Mouse (Mus musculus) ES-CJ7 (cell line): ENCODE results near the gene Hcn1.

ENCODE experiments used
- DNase-seq: peaks from one replicate; pipeline ENCODE4 v3.0.0; 2011; ENCODE audit warnings: low read depth, low spot score

Hcn1 gene

DNA sequence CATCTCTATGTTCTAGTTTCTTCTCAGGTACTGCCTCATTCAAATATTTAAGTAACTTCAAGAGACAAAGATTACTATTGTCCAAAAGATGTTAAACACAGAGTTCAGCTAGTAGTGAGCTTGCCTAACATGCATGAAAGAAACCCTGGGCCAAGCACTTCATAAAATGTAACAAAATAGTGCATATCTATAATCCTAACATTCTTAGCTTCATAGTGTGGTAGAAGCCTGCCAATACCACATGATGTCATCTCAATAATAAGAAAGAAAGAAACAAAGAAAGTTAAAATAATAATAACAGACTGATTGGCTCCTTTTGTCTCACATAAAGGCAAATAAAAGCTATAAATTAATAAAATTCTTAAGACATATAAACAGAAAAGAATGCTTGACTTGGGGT is 103.5 kb downstream of the Hcn1 start:
- no peak for DNase-seq

DNA sequence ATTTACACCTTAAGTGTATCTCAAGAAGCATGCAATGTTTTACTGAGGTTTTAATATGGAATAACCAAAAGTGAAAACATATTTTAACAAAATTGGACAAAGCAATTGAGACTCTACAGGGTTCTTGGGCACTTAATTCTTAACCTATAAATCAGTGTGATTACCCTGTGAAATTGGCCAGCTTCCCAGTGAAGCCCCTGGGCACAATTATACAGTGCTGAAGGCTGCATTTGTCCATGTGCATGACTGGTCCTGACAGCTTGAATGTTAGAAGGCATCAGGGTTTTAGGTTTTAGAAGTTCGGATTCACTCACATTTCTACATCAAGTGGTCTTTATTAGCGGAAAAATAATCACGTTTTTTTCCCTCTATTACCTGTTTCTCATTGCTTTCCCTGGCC is 103.9 kb downstream of the Hcn1 start:
- no peak for DNase-seq

DNA sequence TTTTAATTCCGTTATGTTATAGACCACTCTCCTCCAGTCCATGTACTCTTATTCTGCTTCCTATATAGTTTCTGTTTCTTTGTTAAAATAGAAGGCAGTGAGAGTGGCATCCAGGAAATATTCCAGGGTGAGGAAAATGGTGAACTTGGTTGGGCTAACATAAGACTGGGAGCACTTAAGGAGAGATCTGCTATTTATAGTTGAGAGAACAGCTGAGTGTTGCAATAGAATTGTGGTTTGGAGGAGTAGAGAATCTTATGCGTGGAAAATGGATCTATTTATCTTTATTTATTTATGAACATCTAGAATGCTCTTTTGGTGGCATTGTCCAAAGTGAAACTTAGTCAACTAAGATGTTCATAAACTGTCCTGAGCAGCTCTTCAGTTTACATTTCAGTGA is 104.4 kb downstream of the Hcn1 start:
- no peak for DNase-seq

DNA sequence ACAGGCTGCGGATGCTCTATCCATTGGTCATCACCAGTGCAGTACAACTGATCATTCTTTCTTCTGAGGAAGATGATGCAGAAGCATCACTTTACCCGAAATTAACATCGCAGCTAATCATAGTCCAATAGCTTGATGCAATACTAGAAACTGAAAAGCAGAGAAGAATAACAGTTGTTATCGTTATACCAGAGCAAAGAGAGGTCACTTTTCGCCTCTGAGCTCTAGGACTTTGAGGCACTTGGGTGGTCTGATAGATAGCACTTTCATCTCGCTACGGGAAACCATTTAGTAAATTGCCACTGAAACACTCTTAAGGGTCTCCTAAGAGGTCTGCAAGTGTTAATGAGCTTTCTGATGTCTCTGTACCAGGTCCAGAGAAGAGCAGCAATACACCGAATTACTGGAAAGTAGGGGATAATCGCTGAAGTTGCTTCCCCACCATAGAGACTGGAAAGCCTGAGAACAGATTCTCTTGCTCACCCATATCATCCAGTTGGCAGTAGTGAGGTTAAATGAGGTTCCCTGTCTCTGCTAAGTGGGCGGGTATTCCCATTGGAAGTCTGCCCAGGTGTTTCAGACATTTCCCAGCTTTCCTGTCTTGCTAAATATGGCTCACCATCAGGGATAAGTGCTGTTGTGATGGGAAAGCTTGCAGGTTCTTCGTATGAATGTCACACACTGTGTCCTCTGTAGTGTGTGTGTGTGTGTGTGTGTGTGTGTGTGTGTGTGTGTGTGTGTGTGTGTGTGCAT is 105.0 kb downstream of the Hcn1 start:
- DNase-seq, result no peak

DNA sequence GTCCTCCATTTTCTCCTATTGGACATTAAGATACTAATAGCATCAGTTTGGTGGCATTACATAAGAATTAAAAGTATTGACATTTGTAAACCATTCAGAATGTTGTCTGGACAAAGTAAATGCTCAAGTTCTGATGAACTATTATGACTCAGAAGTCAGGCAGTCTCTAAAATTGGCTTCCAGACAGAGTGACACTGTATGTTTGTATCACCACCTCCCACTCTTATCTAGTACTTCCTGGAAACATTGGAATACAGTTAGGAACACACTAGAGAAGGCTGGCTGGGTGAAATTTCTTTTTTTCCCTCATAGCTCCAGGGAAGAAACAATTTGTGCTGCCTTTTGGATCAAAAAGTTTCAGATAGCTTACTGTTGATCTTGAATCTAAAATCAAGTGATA is 108.7 kb downstream of the Hcn1 start:
- DNase-seq, result no peak

DNA sequence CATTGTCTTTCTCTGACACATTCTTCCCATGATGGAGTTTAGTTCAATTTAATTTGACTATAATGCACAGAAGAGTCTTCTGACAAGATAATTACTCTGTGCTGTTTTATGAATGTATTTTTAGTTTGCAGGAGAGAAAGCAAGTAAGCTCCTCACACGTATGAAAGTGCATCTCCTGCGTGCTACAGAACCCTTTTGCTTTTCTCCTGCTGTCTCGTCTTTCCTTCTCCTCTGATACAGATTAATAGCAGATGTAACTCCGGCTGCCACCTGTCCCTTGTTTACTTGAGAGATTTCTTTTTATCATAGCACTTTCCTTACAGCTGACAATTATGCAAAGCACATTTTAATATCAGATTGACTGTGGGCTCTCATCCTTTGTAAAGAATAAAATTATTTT is 120.0 kb downstream of the Hcn1 start:
- DNase-seq, result no peak

DNA sequence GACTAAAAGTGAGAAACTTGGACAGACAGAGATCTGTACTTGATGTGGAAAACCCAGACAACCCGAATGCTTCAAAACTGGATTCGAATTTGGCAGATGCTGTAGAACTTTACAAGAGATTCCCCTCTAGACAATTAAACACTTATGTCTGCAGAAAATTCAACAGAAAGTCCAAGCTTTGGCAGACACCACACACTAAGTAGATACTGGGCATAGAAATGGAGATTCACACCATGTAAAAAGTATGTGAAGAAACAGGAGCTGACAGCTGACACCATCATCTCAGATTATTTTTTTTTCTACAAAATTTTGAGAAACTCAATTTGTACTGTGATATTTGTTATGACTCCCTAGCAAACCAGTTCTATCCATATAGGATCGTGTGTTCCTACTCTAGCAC is 122.0 kb downstream of the Hcn1 start:
- DNase-seq, result no peak

DNA sequence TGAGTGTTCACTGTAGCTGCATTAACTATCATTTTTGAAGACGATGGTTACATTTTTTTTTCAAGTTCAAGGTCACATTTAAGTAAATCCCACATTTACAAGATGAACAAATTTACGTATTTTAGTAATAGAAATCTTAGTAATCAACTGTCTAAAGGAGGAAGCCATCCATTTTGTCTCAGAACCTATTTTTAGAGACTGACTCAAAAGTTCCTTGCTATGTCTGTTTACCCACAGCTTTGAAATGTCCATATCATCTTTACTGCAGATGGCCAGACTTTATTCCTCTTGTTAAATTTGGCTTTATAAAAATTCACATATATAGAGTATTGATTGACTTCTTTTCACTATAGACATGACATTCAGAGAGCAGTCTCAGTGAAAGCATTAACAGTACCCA is 126.3 kb downstream of the Hcn1 start:
- DNase-seq, result no peak

DNA sequence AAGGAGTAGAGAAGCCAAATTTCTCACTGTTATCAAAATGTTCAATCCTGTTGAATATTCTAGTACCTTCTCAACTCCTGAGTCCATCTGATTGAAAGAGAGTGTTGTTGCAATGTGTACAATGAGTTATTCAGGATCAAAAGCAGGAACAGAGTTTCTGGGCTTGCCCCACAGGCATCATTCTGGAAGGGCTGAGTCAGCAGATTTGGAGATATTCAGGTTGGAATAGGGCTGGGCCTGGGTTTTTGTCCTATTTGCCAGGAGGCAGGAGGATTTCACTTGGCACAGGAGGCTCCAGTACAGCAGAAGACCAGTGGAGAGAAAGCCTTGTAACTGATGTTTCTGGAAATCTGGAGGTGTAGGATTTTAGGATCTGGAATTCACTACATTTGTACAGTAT is 130.6 kb downstream of the Hcn1 start:
- no peak for DNase-seq

DNA sequence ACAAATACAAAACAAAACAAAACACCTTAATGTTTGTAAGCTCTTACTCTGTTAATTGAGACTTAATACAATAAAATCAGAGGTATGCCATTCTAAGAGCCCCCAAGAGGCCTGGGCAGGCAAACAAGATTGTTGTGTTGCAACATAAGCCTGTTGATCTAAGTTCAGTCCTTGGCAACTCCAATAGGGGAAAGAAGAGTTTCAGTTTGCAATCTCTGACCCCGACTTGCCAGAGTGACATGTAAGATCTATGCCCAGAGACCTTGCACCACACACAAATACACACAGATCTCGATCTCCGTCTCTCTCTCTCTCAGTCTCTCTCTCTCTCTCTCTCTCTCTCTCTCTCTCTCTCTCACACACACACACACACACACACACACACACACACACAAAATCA is 142.3 kb downstream of the Hcn1 start:
- no peak for DNase-seq

DNA sequence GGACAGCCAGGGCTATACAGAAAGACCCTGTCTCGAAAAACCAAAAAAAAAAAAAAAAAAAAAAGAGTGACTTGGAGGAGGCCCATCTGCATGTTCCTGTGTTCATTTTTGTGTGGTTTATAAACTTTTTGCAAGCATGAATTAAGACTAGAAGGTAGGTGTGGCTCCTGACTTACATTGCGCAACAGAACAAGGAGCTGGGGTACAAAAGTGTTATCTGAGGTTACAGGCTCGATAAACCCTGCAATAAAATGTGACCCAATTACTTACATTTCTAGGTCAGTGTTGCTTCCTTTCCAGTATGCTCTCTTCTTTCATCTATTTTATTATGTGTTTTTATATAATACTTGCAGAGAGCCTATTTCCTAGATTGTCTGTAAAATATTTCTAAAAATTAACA is 143.1 kb downstream of the Hcn1 start:
- DNase-seq, result no peak

DNA sequence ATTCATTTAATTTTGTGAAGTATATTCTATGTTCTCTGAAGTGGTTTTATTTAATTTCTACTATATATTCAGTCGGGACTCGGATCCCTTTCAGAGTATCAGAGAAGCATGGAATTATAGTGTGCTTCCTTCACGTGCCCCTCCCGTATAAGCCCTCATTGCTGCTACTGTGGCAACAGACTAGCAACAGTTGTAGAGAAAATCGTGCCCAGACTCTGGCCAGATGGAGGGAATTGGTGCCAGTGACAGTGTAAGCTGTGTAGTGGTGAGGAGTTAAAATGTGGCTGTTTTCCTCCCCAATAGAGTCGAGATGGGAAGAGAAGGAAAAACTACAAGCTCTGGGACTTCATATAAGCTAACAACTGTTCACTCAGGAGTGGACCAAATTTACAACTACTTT is 163.4 kb downstream of the Hcn1 start:
- DNase-seq, result no peak

DNA sequence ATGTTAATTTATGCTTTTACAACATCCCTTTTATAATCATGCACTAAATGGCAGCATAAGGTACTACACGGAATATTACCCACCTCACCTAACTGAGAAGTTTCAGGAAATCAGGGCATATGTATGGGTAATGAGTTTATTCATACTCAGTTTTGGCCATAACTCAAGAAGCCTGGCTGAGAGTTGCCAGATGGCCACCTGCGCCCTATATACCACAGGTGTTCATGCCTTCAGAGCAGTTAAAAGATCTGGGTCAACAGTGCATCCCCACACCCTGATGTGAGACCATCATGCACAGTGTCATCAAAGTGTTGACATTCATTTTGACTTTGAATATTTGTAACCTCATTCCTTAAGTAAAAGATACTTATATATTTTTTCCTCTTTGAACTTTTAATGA is 183.3 kb downstream of the Hcn1 start:
- no peak for DNase-seq

DNA sequence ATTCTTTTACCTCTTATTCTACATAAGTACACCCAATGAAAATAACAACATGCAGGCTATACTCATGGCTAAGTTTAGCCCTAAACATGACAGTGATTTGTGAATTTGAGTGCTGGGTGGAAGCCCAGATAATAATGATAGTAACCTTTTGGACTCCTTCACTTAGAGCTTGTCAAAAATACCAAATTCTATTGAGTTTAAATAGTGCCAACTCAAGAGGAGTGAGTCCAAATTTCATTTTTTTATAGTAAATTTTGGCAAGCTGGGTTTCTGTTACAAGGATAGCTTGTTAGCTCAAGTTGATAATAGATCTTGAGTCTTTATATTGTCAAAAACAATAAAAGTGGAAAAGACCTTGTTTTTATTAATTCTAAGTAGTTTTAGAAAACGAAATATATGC is 190.7 kb downstream of the Hcn1 start:
- no peak for DNase-seq

DNA sequence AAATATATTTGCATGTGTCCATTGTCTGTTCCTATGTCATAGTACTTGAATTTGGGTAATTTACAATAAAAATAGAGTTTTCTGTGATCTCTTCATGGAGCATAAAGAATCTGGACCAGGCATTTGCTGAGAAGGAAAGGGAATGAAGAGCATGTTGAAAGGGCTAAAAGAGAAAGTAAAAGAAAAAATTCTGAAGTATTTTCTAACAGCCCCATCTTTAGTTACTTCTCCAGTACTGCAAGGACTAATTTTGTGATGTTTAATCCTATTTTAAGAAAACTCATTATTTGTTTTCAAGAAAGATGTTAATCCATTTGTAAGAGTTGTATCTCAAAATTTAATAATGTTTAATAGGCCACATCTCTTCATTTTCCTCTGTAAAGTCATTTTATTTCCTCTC is 198.9 kb downstream of the Hcn1 start:
- DNase-seq, result no peak

DNA sequence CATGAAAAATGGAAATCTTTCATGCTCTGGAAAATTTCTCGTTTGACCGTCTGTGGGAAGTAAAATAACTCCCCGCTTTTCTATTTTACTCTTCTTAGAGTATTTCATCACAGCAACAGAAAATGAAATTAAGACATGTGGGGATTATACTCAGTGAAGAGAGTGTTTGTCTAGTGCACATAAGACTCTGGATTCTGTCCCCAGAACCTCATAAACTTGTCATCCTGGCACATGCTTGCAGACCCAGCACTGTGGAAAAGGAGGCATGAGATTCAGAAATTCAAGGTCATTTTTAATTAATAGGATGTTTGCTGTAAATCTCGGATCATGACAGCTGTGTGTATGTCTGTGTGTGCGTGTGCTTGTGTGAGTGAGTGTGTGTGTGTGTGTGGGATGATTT is 225.5 kb downstream of the Hcn1 start:
- DNase-seq, result no peak

DNA sequence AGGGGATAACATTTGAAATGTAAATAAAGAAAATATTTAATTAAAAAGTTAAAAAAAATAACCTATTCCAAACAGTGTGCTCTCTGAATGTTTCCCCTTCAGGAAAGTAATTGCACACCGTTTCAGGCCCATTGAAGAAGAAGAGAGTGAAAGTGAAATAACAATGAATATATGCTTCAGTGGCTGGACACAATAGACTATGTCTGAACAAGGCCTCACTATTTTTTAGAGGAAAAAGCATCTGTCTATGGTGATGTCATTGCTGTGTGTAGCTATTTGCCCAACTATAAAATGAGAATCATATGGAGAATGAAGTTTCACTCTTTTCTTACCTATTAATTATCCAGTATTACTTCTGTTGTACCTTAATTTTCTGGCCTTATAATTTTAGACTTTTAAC is 234.5 kb downstream of the Hcn1 start:
- DNase-seq, result no peak

DNA sequence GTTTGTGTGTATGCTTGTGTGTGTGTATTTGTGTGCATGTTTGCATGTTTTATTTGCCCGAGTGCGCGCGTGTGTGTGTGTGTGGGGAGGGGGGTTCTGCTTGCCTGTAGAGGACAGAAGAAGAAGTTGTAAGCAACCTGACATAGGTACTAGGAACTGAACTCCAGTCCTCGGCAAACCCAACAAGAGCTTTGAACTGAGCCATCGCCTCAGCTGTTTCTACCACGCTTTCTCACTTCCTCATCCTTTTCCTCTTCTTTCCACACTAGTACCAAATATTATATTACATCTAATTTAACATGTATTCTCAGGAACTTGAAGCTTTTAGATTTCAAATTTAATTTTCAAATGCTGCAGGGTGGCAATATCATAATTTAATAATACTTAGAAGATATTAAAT is 236.1 kb downstream of the Hcn1 start:
- DNase-seq, result no peak

DNA sequence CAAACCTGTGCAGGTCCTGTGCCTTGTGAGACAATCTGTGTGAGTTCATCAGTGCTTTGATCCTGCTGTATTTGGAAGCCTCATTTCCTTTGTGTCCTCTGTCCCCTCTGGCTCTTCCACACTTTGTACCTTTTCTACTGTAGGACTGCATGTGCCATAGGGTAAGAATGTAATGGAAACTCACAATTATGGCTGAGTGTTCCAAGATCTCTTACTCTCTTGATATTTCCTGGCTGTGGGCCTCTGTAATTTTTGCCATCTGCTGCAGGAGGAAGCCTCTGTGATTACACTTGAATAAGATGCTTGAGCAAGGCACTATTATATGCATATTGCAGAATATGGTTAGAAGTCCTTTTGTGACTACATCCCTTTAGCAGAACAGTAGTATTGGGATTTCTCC is 240.2 kb downstream of the Hcn1 start:
- no peak for DNase-seq

DNA sequence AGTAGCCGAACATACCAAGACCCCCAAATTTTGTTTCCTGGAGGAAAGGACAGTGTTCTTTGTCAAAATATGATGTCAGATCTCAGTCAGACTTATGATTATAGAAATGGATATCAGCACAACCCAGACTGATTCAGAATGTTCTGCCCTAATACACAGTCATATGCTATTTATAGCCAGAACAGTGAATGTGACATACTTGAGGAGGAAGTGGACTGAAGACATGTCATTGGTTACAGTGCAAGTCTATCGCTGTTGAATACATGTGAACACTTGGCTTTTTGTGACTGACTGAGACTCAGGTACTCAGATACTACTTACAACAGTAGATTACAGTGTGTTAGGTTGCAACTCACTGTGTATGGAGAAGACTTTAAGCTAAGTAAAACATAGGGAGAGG is 245.2 kb downstream of the Hcn1 start:
- no peak for DNase-seq

DNA sequence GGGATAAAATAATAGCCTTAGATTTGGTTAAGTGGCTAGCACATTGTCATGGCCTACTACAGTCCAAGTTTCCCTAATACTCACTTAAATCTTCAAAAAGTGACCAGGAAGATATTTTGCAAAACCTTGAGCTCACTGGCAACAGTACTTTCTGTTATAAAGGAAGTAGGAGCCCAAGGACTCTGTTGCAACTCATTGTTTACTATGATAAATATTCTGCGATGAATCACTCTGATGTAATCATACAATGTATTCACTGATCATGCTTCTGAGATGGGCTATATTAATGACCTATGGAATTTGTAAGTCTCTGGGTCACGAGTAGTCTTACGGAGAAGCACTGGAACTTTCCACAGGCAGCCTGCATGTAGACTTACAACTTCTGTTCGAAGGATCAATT is 246.6 kb downstream of the Hcn1 start:
- no peak for DNase-seq

DNA sequence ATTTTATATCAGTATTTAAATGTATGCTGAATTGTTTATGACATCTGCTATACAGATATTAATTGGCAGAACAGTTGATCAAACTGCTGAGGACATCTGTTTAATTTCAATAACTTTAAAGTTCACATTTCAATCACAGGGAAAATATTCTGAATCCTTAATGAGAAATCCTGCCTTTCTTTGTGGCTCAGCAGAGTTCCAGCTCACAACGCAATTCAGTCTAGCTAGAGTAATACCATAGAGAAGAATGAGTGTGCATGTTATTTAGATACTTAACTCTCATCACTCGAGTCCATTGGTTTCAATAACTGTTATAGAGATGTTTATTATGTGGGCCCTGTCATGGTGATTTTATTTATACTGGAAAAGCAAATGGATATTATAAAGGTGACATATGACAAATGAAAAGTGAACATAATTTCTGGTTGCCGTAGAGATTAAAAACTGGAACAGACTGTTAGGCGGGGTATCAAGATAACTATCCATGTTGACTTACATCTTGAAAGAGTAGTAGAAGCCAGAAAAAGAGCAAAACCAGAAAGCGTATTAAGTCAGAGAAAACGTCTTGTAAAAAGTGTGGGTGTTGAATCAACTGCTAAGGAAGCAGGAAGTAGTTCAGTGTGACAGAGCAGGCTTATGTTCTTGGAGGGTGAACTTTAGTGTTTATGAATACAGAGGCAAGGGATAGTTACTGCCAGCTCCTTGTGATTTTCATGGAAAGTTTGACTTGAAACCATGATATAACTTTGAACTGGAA is 250.0 kb downstream of the Hcn1 start:
- DNase-seq, result no peak

DNA sequence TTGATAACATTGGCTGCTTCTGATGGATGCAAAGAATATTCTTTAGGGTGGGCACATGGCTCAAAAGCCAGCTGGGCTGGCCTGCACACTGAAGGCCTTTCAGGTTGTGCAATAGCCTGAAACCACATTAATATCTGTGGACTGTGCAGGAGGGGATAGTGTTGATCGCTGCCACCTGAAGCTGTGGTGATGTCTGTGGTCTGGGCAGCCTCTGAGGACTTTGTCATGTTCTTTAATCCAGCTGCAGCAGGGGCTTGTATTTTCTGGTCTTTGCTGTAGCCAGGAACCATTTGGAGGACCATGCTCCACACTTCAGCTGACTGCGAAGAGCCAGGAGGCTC is 250.6 kb downstream of the Hcn1 start:
- no peak for DNase-seq

DNA sequence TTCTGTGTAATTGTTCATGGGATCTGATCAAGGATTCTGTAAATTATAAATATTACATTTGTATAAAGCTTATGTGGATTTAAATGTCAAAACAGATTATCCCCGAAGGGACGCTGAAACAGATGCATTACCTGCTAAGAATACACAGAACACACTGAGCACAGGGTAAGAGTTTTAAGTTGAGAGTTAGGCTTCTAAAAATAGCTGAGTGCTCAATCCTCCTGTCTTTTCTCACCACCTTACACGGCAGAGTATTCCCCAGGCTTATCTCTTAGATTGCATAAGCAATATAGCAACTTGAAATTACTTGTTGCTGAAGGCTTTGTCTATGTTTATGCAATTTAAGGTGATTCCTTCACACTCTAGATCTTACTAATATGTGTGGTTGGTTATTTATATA is 256.3 kb downstream of the Hcn1 start:
- no peak for DNase-seq
